Mouse (Mus musculus): Measurements from ENCODE around the gene Tbc1d22a. TPM values are rescaled to one million over a fixed set of nuclear protein-coding genes. Genes with fewer than 3 reads are reported as not detected.

The Tbc1d22a gene
- polyA plus RNA-seq, 1 experiment from 2014 or later, result 6.2 TPM

DNA sequence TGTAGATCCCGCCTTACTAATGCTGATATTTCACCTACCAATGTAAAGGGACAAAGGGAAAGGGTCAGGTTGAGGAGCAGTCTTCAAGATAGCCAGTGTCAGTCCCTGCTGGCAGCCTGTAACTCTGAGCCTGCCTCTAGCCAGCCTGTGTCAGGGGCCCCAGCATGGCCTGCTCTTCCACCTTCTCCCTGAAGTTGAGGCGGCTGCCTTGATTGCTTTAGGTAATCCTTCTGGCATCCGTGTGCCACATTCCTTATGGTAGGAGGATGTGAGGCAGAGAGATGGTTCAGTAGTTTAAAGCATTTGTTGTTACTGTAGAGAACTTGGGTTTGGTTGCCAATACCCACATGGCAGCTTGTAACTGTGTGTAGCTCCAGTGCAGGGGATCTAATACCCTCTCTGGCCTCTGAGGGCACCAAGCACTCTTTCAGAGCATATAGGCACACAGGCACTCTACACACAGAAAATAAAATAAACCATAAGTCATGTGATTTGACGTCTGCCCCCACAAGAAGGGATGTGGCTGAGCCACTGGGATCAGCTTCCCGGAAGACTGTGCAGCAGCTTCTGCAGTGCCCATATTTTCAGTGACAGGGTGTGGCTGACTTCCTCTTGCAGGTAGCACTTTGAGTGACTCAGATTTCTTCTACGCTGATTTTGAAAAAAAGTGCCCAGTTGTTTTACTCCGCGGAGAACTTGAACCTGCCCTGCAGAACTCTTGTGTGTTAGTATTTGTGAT, 128.5 kb downstream of the Tbc1d22a start:
- Histone ChIP-seq H3K9ac (replicated peaks; ENCODE audit: low read length) (no peak overlapping the region), H3K27ac (replicated peaks; ENCODE audit: low read depth, low read length) (no peak overlapping the region), H3K4me1 (ENCODE audit: control insufficient read depth, insufficient read depth, low read length) (no peaks in the 10 kb centered on the region), H3K4me3 (ENCODE audit: low read depth, low read length) (no peak overlapping the region), H3K36me3 (replicated peaks; ENCODE audit: control insufficient read depth, insufficient read depth, low read depth, low read length) (no peaks in the 10 kb centered on the region), H3K27me3 (ENCODE audit: control insufficient read depth, insufficient read depth, low read length) (no peaks in the 10 kb centered on the region), H3K4me2 (ENCODE audit: low read depth, low read length) (no peak overlapping the region), H3K9me3 (replicated peaks; ENCODE audit: control insufficient read depth, low read length) (no peaks in the 10 kb centered on the region)
- ATAC-seq (replicated peaks; ENCODE audit: insufficient number of reproducible peaks, low FRiP score, low TSS enrichment, low read depth) (no peak), DNase-seq (ENCODE audit: low spot score) (no peak)
- 79% methylated on average over 8 of the region's 8 CpGs for WGBS

DNA sequence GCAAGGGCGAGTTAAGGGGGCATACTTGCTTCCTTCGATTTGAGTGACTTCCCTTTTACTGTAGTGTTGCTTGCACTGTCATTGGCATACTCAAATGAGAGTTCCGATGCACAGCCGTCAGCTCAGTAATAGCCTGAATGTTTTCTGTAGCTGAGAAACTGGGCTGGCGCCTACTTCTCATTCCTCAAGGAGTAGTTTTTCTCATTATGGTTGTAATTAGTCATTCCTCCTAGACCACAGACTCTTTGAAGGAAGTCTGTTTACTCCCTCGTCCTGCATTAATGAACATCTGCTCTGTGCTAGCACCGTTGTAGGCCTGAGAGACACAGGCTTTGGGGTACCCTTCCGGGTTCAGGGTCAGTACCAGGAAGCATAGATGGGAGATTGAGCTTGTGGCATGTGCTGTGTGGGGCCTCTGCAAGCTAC, 130.7 kb downstream of the Tbc1d22a start:
- Histone ChIP-seq H3K36me3 (replicated peaks; ENCODE audit: control insufficient read depth, insufficient read depth, low read depth, low read length) (no peaks in the 10 kb centered on the region), H3K9ac (replicated peaks; ENCODE audit: low read length) (no peak overlapping the region), H3K4me2 (ENCODE audit: low read depth, low read length) (no peak overlapping the region), H3K27ac (replicated peaks; ENCODE audit: low read depth, low read length) (no peak overlapping the region), H3K4me1 (ENCODE audit: control insufficient read depth, insufficient read depth, low read length) (no peaks in the 10 kb centered on the region), H3K9me3 (replicated peaks; ENCODE audit: control insufficient read depth, low read length) (no peaks in the 10 kb centered on the region), H3K4me3 (ENCODE audit: low read depth, low read length) (no peak overlapping the region), H3K27me3 (ENCODE audit: control insufficient read depth, insufficient read depth, low read length) (no peaks in the 10 kb centered on the region)
- DNase-seq (ENCODE audit: low spot score) (no peak), ATAC-seq (replicated peaks; ENCODE audit: insufficient number of reproducible peaks, low FRiP score, low TSS enrichment, low read depth) (no peak)
- WGBS, result 66% methylated on average over 8 of the region's 8 CpGs

DNA sequence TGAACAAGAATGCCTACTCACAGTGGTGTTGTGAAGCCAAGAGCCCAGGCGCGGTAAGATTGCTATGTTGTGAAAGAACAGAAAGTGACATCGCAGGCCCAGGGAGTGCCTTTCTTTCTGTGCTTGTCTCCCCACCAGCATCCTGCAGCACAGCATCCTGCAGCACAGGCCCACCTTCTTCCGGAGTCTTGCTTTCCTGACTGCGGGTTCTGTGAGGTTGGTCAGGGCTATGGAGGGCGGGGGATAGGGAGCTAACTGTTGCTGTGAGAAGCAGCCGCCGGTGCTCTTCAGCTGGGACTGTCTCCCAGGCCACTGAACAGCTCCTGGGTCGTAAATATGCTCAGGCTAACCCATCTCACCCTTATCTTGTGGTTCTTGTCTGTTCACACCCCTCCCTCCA, 131.6 kb downstream of the Tbc1d22a start:
- Histone ChIP-seq H3K36me3 (replicated peaks; ENCODE audit: control insufficient read depth, insufficient read depth, low read depth, low read length) (no peaks in the 10 kb centered on the region), H3K27ac (replicated peaks; ENCODE audit: low read depth, low read length) (no peak overlapping the region)
- no peak for DNase-seq (ENCODE audit: low spot score)

DNA sequence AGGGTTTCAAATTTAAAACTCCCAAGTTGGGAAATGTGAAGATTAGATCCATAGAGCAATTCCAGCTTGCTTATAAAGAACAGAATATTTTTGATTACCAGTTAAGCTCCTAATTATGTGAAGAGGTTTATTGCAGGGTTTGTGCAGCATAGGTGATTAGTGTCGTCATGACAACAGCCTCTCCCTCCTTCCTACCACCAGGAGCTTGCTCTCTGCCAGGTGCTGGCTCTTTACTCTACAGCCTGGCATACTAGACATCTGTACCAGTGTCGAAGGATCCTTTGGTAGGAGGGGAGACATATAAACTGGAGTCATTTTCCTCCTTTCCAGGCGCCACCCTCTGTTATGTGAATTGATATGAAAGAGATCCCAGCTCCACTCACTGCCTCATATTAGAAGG, 132.3 kb downstream of the Tbc1d22a start:
- no peak overlapping the region for H3K9ac ChIP-seq (replicated peaks; ENCODE audit: low read length)
- no peak overlapping the region for H3K4me3 ChIP-seq (ENCODE audit: low read depth, low read length)
- no peak overlapping the region for H3K27ac ChIP-seq (replicated peaks; ENCODE audit: low read depth, low read length)
- no peak overlapping the region for H3K4me2 ChIP-seq (ENCODE audit: low read depth, low read length)
- ATAC-seq (replicated peaks; ENCODE audit: insufficient number of reproducible peaks, low FRiP score, low TSS enrichment, low read depth) (no peak), DNase-seq (ENCODE audit: low spot score) (no peak)
- no peaks in the 10 kb centered on the region for H3K9me3 ChIP-seq (replicated peaks; ENCODE audit: control insufficient read depth, low read length)
- no peaks in the 10 kb centered on the region for H3K27me3 ChIP-seq (ENCODE audit: control insufficient read depth, insufficient read depth, low read length)
- WGBS, result 86% methylated on average over 3 of the region's 3 CpGs
- no peaks in the 10 kb centered on the region for H3K4me1 ChIP-seq (ENCODE audit: control insufficient read depth, insufficient read depth, low read length)
- H3K36me3 ChIP-seq (replicated peaks; ENCODE audit: control insufficient read depth, insufficient read depth, low read depth, low read length), result no peaks in the 10 kb centered on the region

More for the DNA sequence above, 131.6 kb downstream of the Tbc1d22a start:
- Histone ChIP-seq H3K9me3 (replicated peaks; ENCODE audit: control insufficient read depth, low read length) (no peaks in the 10 kb centered on the region), H3K9ac (replicated peaks; ENCODE audit: low read length) (no peak overlapping the region), H3K4me3 (ENCODE audit: low read depth, low read length) (no peak overlapping the region), H3K4me2 (ENCODE audit: low read depth, low read length) (no peak overlapping the region), H3K4me1 (ENCODE audit: control insufficient read depth, insufficient read depth, low read length) (no peaks in the 10 kb centered on the region), H3K27me3 (ENCODE audit: control insufficient read depth, insufficient read depth, low read length) (no peaks in the 10 kb centered on the region)
- ATAC-seq (replicated peaks; ENCODE audit: insufficient number of reproducible peaks, low FRiP score, low TSS enrichment, low read depth), result no peak
- WGBS, result 80% methylated on average over 9 of the region's 9 CpGs

DNA sequence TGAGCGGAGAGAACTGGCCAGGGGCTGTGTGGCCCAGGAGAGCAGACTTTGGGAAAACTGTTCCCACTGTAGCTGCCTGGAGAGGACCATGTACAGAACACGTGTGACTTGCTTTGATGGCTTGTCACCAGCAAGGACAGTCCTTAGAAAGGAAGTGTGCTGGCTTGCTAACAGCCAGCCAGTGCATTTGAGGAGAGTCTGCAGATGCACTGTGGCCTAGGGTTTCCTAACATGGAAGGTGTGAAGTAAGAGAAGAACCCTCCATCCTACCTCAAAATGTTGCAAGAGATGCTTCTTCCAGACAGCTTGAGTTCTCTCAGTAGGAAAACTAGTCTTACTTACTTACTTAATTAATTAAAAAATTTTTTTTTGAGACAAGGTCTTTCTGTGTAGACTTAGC, 140.7 kb downstream of the Tbc1d22a start:
- no peaks in the 10 kb centered on the region for H3K27me3 ChIP-seq (ENCODE audit: control insufficient read depth, insufficient read depth, low read length)
- H3K36me3 ChIP-seq (replicated peaks; ENCODE audit: control insufficient read depth, insufficient read depth, low read depth, low read length), result no peaks in the 10 kb centered on the region
- no peak overlapping the region for H3K4me3 ChIP-seq (ENCODE audit: low read depth, low read length)
- ATAC-seq (replicated peaks; ENCODE audit: insufficient number of reproducible peaks, low FRiP score, low TSS enrichment, low read depth) (no peak), DNase-seq (ENCODE audit: low spot score) (no peak)
- no peak overlapping the region for H3K4me2 ChIP-seq (ENCODE audit: low read depth, low read length)
- H3K9ac ChIP-seq (replicated peaks; ENCODE audit: low read length), result no peak overlapping the region
- no peaks in the 10 kb centered on the region for H3K4me1 ChIP-seq (ENCODE audit: control insufficient read depth, insufficient read depth, low read length)
- H3K9me3 ChIP-seq (replicated peaks; ENCODE audit: control insufficient read depth, low read length), result no peaks in the 10 kb centered on the region
- WGBS, result 73% methylated on average over 2 of the region's 2 CpGs
- no peak overlapping the region for H3K27ac ChIP-seq (replicated peaks; ENCODE audit: low read depth, low read length)

DNA sequence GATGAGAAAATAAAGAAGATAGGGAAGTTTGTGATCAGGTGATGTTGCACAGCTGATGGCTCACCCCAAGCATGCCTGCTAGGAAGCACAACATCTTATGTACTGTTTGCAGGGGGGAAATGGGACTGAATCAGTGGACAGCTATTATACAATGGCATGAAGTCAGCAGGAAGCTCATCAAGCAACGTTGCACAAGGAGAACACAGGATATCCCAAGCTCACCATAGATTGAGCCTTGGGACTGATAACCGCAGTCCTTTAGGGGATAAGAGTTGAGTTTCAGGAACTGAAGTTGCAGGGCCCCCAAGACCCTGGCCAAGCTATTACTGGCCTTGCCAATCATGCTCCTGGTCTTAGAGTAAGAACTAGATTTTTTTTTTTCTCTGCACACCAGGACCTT, 141.6 kb downstream of the Tbc1d22a start:
- no peak for DNase-seq (ENCODE audit: low spot score)
- H3K36me3 ChIP-seq (replicated peaks; ENCODE audit: control insufficient read depth, insufficient read depth, low read depth, low read length), result no peaks in the 10 kb centered on the region
- WGBS, result 89% methylated on average over 2 of the region's 2 CpGs
- H3K9ac ChIP-seq (replicated peaks; ENCODE audit: low read length), result no peak overlapping the region
- H3K9me3 ChIP-seq (replicated peaks; ENCODE audit: control insufficient read depth, low read length), result no peaks in the 10 kb centered on the region
- H3K4me3 ChIP-seq (ENCODE audit: low read depth, low read length), result no peak overlapping the region
- no peak overlapping the region for H3K4me2 ChIP-seq (ENCODE audit: low read depth, low read length)
- H3K27me3 ChIP-seq (ENCODE audit: control insufficient read depth, insufficient read depth, low read length), result no peaks in the 10 kb centered on the region
- no peak overlapping the region for H3K27ac ChIP-seq (replicated peaks; ENCODE audit: low read depth, low read length)
- ATAC-seq (replicated peaks; ENCODE audit: insufficient number of reproducible peaks, low FRiP score, low TSS enrichment, low read depth), result no peak
- H3K4me1 ChIP-seq (ENCODE audit: control insufficient read depth, insufficient read depth, low read length), result no peaks in the 10 kb centered on the region

DNA sequence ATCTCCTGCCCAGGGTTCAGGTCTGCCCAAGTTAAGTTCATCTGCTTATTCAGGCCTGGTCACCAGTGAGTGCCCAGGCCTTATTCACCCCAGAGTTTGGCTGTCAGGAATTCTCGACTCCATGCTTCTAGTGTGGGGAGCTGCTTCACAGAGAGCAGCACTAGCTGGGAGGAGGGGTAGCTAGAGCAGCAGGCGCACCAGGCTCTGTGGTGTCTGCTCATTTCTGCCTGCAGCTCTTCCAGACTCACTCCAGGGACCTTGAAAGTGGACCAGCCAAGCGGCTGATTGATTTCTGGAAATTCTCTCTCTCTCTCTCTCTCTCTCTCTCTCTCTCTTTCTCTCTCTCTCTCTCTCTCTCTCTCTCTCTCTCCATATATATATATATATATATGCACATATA, 146.1 kb downstream of the Tbc1d22a start:
- H3K27me3 ChIP-seq (ENCODE audit: control insufficient read depth, insufficient read depth, low read length), result no peaks in the 10 kb centered on the region
- 54% methylated on average over 3 of the region's 3 CpGs for WGBS

DNA sequence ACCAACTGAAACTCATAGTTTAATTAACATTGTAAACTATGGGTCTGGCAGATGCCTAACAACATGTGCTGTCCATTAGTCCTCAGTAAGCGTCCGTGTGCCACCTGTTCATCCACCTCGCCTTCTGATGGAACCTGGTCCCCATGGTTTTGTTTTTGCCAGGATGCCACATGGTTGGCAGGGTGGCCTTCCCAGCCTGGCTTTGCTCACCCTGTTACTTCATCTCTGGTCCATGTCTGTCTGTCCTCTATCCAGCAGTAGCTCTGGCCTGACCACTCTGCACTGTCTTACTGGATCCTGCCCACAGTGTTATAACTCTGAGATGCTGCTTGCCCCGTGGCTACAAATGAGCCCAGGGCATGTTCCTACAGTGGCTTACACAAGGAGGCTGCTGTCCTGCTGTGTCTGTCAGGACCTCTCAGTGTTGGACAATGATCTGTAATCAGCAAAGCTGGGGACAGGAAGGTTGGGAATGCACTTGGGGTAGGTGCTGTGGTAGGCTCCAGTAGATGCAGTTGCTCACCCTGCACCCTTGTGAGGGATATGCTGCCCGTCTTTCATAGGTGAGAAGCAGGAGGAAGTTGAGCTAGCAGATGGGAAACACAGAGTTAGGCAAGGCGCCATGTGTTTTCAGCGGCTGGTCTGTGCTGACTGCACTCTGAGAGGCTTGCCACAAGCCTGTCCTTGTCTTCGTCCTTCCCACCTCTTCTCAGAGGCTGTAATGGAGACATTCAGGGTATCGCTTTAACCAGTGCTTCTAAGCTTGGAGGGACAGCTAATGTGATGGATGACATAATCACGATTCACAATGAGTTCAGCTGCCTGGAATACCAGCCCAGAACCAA, 148.3 kb downstream of the Tbc1d22a start:
- 77% methylated on average over 10 of the region's 10 CpGs for WGBS
- ATAC-seq (replicated peaks; ENCODE audit: insufficient number of reproducible peaks, low FRiP score, low TSS enrichment, low read depth), result no peak
- Histone ChIP-seq H3K36me3 (replicated peaks; ENCODE audit: control insufficient read depth, insufficient read depth, low read depth, low read length) (no peaks in the 10 kb centered on the region), H3K9ac (replicated peaks; ENCODE audit: low read length) (no peak overlapping the region), H3K4me1 (ENCODE audit: control insufficient read depth, insufficient read depth, low read length) (no peaks in the 10 kb centered on the region), H3K27ac (replicated peaks; ENCODE audit: low read depth, low read length) (no peak overlapping the region), H3K27me3 (ENCODE audit: control insufficient read depth, insufficient read depth, low read length) (no peaks in the 10 kb centered on the region), H3K9me3 (replicated peaks; ENCODE audit: control insufficient read depth, low read length) (no peaks in the 10 kb centered on the region), H3K4me3 (ENCODE audit: low read depth, low read length) (no peak overlapping the region), H3K4me2 (ENCODE audit: low read depth, low read length) (no peak overlapping the region)
- no peak for DNase-seq (ENCODE audit: low spot score)

More for the DNA sequence above, 146.1 kb downstream of the Tbc1d22a start:
- H3K4me1 ChIP-seq (ENCODE audit: control insufficient read depth, insufficient read depth, low read length), result no peaks in the 10 kb centered on the region
- ATAC-seq (replicated peaks; ENCODE audit: insufficient number of reproducible peaks, low FRiP score, low TSS enrichment, low read depth) (no peak), DNase-seq (ENCODE audit: low spot score) (no peak)
- H3K9me3 ChIP-seq (replicated peaks; ENCODE audit: control insufficient read depth, low read length), result no peaks in the 10 kb centered on the region
- no peak overlapping the region for H3K27ac ChIP-seq (replicated peaks; ENCODE audit: low read depth, low read length)
- no peaks in the 10 kb centered on the region for H3K36me3 ChIP-seq (replicated peaks; ENCODE audit: control insufficient read depth, insufficient read depth, low read depth, low read length)
- H3K4me2 ChIP-seq (ENCODE audit: low read depth, low read length), result no peak overlapping the region
- H3K9ac ChIP-seq (replicated peaks; ENCODE audit: low read length), result no peak overlapping the region
- H3K4me3 ChIP-seq (ENCODE audit: low read depth, low read length), result no peak overlapping the region
